Mouse (Mus musculus) erythroid progenitor cell, adult 5-6 weeks (primary cell): Measurements from ENCODE around the gene 0610009B22Rik. TPM values are rescaled to one million over a fixed set of nuclear protein-coding genes. Genes with fewer than 3 reads are reported as not detected.

Experiments
- ATAC-seq: replicated peaks from 2 replicates; pipeline ENCODE4 v1.8.0; 2016; ENCODE audit warnings: moderate number of reproducible peaks, mild to moderate bottlenecking, moderate TSS enrichment, inconsistent platforms; ENCODE audit not compliant: poor library complexity, low FRiP score, severe bottlenecking
- total RNA-seq, 2 experiments: library from RNA; stranded (forward) in 1 of 2; stranded (reverse) in 1 of 2; fragments of 150-400 nt in 1 of 2; fragments of 186-747, 209-891 nt in 1 of 2; gene quantifications; 2 replicates each; pipeline versions ENCODE4 v1.2.3 to v1.2.4; 2015 to 2017; ENCODE audit warnings: low replicate concordance in 2 of 2

0610009B22Rik gene
- total RNA-seq, 2 experiments from 2014 or later = 1.9 to 15.1 TPM

GRCm38 (mm10) chr11:51640748-51641147, 47.9 kb downstream of the 0610009B22Rik start:
- no peak for ATAC-seq

- no peak for ATAC-seq
Measured at GRCm38 (mm10) chr11:51638497-51638896, 50.2 kb downstream of the 0610009B22Rik start.

- ATAC-seq = no peak
Measured at GRCm38 (mm10) chr11:51637971-51638414, 50.7 kb downstream of the 0610009B22Rik start.

DNA sequence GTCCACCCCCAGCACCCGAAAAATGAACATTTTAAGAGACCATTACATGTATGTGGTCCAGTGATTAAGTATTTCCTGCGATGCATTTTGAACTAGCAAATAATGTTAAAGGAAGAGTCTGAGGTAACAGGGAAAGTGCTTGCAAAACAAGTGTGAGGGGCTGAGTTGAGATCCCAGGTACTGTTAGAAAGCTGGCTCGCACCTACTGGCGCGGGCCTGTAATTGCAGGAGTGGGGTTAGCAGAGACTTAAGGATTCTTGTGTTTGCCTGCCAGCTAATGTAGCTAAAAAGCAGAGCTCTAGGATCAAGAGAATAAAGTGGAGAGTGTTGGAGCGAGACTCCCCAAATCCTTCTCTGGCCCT, 52.4 kb downstream of the 0610009B22Rik start:
- peak; percentile 81 for ATAC-seq

GRCm38 (mm10) chr11:51635525-51636322, 53.0 kb downstream of the 0610009B22Rik start, which contains the start of gene Rmnd5b:
Rmnd5b (minus strand) TSS chr11:51635896.
- ATAC-seq = peak; percentile 78

Other genes with a start within 250 kb of the 0610009B22Rik start
- 3.6 and 17.2 TPM in 2 replicates for gene Phykpl, start 104.1 kb downstream of the 0610009B22Rik start, total RNA-seq (2015; ENCODE audit: low replicate concordance)
- 6.5 and 10.4 TPM in 2 replicates for gene Phykpl, start 104.1 kb downstream of the 0610009B22Rik start, total RNA-seq (2017; ENCODE audit: low replicate concordance)
- gene Hnrnpab, start 82.0 kb downstream of the 0610009B22Rik start, total RNA-seq (2015; ENCODE audit: low replicate concordance) = 250 and 265 TPM in 2 replicates
- gene Hnrnpab, start 82.0 kb downstream of the 0610009B22Rik start, total RNA-seq (2017; ENCODE audit: low replicate concordance) = 313 and 505 TPM in 2 replicates
- gene Nhp2, start 69.1 kb downstream of the 0610009B22Rik start, total RNA-seq (2015; ENCODE audit: low replicate concordance) = 15.9 and 23.1 TPM in 2 replicates
- gene Nhp2, start 69.1 kb downstream of the 0610009B22Rik start, total RNA-seq (2017; ENCODE audit: low replicate concordance) = 12.3 and 14.8 TPM in 2 replicates
- gene Rmnd5b, start 53.0 kb downstream of the 0610009B22Rik start, total RNA-seq (2015; ENCODE audit: low replicate concordance) = 8.6 and 10.5 TPM in 2 replicates
- gene Rmnd5b, start 53.0 kb downstream of the 0610009B22Rik start, total RNA-seq (2017; ENCODE audit: low replicate concordance) = 2.1 and 14.6 TPM in 2 replicates
- not detected in 2 replicates for gene N4bp3, start 38.0 kb downstream of the 0610009B22Rik start, total RNA-seq (2015; ENCODE audit: low replicate concordance)
- 2.1 TPM in 1 of 2 replicates, not detected in the other for gene N4bp3, start 38.0 kb downstream of the 0610009B22Rik start, total RNA-seq (2017; ENCODE audit: low replicate concordance)
- gene D930048N14Rik, start 37.9 kb downstream of the 0610009B22Rik start, total RNA-seq (2015; ENCODE audit: low replicate concordance) = not detected in 2 replicates
- not detected in 2 replicates for gene D930048N14Rik, start 37.9 kb downstream of the 0610009B22Rik start, total RNA-seq (2017; ENCODE audit: low replicate concordance)
- 4.7 and 11.7 TPM in 2 replicates for gene Sec24a, start 74.8 kb upstream of the 0610009B22Rik start, total RNA-seq (2015; ENCODE audit: low replicate concordance)
- 2.2 and 2.5 TPM in 2 replicates for gene Sec24a, start 74.8 kb upstream of the 0610009B22Rik start, total RNA-seq (2017; ENCODE audit: low replicate concordance)
- 32.7 and 43.2 TPM in 2 replicates for gene Sar1b, start 74.8 kb upstream of the 0610009B22Rik start, total RNA-seq (2015; ENCODE audit: low replicate concordance)
- gene Sar1b, start 74.8 kb upstream of the 0610009B22Rik start, total RNA-seq (2017; ENCODE audit: low replicate concordance) = 12.3 and 12.7 TPM in 2 replicates
- gene Jade2, start 168.8 kb upstream of the 0610009B22Rik start, total RNA-seq (2015; ENCODE audit: low replicate concordance) = 4.3 and 4.6 TPM in 2 replicates
- gene Jade2, start 168.8 kb upstream of the 0610009B22Rik start, total RNA-seq (2017; ENCODE audit: low replicate concordance) = 5.6 and 5.9 TPM in 2 replicates